Mouse (Mus musculus) erythroblast, embryonic 14.5 days (primary cell): ENCODE results near the gene Capn3.

Experiments
- GATA1 ChIP-seq: IDR thresholded peaks from 2 replicates; pipeline ENCODE4 v1.6.1; 2012; ENCODE audit warnings: low read length, inconsistent platforms, mixed read lengths
- TAL1 ChIP-seq: IDR thresholded peaks from 3 replicates; pipeline ENCODE4 v1.6.1; 2012; ENCODE audit warnings: low read length, inconsistent platforms, mixed read lengths

DNA sequence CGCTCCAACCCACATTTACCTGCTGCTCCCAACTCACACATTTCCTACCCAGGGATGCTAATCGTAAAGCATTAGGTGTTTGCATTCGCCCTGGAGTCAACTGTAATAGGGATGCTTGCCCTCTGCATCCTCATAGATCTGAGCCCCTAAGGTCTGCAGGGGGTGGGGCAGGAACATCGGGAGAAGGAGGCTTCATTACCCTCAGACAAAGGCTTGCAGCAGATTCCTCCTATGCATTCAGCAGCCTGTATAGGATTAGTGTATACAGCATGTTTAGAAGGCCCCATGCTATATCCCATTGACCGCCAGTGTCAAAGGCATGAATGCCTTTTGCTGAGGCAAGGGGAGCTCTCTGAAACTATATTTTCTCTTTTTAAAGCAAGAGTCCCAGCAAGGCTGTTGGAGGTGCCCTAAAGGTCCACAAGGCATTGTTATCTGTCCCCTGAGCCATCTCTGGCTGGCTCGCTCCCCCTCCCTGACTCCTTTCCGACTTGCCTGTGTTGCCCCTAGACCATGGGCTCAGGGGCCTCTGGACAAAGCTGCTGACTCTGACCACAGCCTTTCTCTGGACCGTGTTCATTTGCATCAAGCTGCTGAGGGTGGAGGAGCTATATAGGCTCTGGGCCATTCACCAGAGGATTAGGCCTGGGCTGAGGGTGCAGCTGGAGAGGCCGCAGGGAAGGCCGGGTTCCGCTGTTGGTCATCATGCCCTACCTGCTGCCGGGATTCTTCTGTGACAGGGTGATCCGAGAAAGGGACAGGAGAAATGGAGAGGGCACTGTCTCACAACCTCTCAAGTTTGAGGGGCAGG lies 20.7 kb downstream of the Capn3 start:
- TF ChIP-seq GATA1 (no peak), TAL1 (no peak)
